Mouse (Mus musculus) neural tube, embryonic 13.5 days (tissue): Measurements from ENCODE around the gene Trhde. TPM values are rescaled to one million over a fixed set of nuclear protein-coding genes. Genes with fewer than 3 reads are reported as not detected.

Source experiments
- ATAC-seq: fragments of 200-750 bp; cut with Nextera tagmentation; 2 replicates; pipeline ENCODE4 v1.8.0; 2017; ENCODE audit warnings: low read depth, mild to moderate bottlenecking, moderate TSS enrichment, moderate library complexity
- H3K27ac ChIP-seq: fragments of 300-500 bp; sonication (generic); replicated peaks from 2 replicates; pipeline ENCODE4 v1.5.1; 2015; ENCODE audit warnings: moderate library complexity, mild to moderate bottlenecking, inconsistent platforms
- H3K27me3 ChIP-seq: fragments of 300-500 bp; sonication (generic); 2 replicates; pipeline ENCODE4 v1.6.1; 2015; ENCODE audit warnings: mild to moderate bottlenecking, inconsistent platforms
- H3K36me3 ChIP-seq: fragments of 300-500 bp; sonication (generic); 2 replicates; pipeline ENCODE4 v1.6.1; 2015; ENCODE audit warnings: mild to moderate bottlenecking, inconsistent platforms
- H3K4me1 ChIP-seq: fragments of 300-500 bp; sonication (generic); replicated peaks from 2 replicates; pipeline ENCODE4 v1.6.1; 2015; ENCODE audit warnings: inconsistent platforms
- H3K4me2 ChIP-seq: fragments of 300-500 bp; sonication (generic); 2 replicates; pipeline ENCODE4 v1.6.1; 2015; ENCODE audit warnings: inconsistent platforms, mild to moderate bottlenecking, moderate library complexity
- H3K4me3 ChIP-seq: fragments of 300-500 bp; sonication (generic); 2 replicates; pipeline ENCODE4 v1.5.1; 2015; ENCODE audit warnings: mild to moderate bottlenecking, inconsistent platforms
- H3K9ac ChIP-seq: fragments of 300-500 bp; sonication (generic); 2 replicates; pipeline ENCODE4 v1.6.1; 2015; ENCODE audit warnings: moderate library complexity, mild to moderate bottlenecking, inconsistent platforms
- H3K9me3 ChIP-seq: fragments of 300-500 bp; sonication (generic); 2 replicates; pipeline ENCODE4 v1.6.1; 2016; ENCODE audit warnings: inconsistent platforms
- WGBS: fragments of 180-500 bp; shearing (Covaris S2); methylation state at CpG from one replicate; pipeline ENCODE4 v1.1.7; 2015; 5-methylcytosine and 5-hydroxymethylcytosine counted together
- polyA plus RNA-seq: library from polyadenylated mRNA; unstranded; fragments of >200 nt; fragmentation: Nextera tagmentation; extraction: Ambion mirVana; gene quantifications from 2 replicates; pipeline ENCODE4 v1.2.1, GENCODE M21; 2015

Trhde gene
- polyA plus RNA-seq, 1 experiment from 2014 or later = 4.4 TPM

DNA sequence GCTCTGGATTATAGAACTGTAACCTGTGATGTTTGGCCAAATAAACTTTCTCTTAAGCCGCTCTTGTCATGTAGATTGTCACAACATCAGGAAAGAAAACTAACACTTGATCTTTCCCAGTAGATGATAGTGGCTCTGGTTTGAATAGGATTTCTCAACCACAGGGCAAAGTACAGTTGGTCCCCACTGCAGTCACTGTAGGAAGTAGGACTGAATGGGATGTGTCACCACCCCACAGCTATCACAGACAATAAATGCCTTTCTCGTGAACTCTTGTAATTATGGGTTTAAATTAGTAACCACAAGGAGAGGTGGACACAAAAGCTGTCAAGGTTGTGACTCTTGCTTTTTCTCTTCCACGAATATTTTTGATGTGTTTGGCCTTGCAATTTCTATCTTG lies 431.3 kb downstream of the Trhde start:
- Histone ChIP-seq H3K36me3 (no peaks in the 10 kb centered on the region), H3K27ac (no peak overlapping the region), H3K9ac (no peak overlapping the region), H3K4me1 (no peaks in the 10 kb centered on the region), H3K27me3 (no peaks in the 10 kb centered on the region), H3K4me3 (no peak overlapping the region), H3K4me2 (no peak overlapping the region), H3K9me3 (no peaks in the 10 kb centered on the region)
- WGBS = 86% methylated on average over 3 of the region's 3 CpGs
- ATAC-seq = no peak

DNA sequence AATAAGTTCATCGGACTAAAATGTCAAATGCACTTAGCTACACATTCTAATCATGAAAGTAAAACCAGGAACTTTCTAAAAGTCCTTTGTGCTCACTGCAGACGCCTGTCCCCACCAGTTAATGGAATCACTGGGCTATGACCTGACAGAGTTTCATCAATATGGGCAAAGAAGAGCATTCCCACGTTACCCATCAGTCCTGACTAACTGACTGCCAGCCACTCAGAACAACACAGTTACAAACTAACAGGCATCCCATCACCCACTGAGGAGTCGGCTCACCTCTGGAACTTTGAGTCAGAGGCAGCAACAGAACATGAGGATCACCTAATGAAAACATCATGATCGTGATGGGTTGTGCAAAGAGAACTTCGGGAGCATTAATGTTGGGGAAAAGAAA lies 438.7 kb downstream of the Trhde start:
- H3K4me3 ChIP-seq = no peak overlapping the region
- no peaks in the 10 kb centered on the region for H3K36me3 ChIP-seq
- no peaks in the 10 kb centered on the region for H3K9me3 ChIP-seq
- 80% methylated on average over 6 of the region's 6 CpGs for WGBS
- no peak overlapping the region for H3K27ac ChIP-seq
- H3K9ac ChIP-seq = no peak overlapping the region
- no peak for ATAC-seq
- H3K4me2 ChIP-seq = no peak overlapping the region
- H3K27me3 ChIP-seq = no peaks in the 10 kb centered on the region
- H3K4me1 ChIP-seq = no peaks in the 10 kb centered on the region

DNA sequence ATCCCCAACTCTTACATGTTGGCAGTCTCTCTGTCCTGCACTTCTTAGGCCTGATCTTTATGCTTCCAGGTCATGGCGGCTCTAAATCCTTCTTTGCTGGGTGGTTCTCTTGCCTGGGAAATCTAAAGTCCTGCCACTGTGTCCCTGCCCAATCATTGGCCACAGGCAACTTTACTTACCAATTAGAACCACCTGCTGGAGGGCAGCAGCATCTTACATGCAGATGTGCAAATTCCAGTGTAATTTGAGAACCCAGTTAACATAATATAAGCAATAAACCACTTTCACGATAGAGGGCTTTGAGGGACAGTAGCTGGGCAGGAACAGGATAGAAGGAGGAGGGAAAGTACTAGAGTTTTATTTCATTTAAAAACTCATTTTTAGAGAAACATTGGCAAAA lies 439.5 kb downstream of the Trhde start:
- Histone ChIP-seq H3K27me3 (no peaks in the 10 kb centered on the region), H3K4me3 (no peak overlapping the region), H3K9ac (no peak overlapping the region), H3K4me2 (no peak overlapping the region), H3K36me3 (no peaks in the 10 kb centered on the region), H3K4me1 (no peaks in the 10 kb centered on the region), H3K27ac (no peak overlapping the region), H3K9me3 (no peaks in the 10 kb centered on the region)
- WGBS = 58% methylated on average over 2 of the region's 2 CpGs
- no peak for ATAC-seq
